Mouse (Mus musculus): ENCODE measurements around the gene Sept9. TPM values are rescaled to one million over a fixed set of nuclear protein-coding genes. Genes with fewer than 3 reads are reported as not detected.
A peak's percentile ranks its signal among the peaks of the same experiment; 100 is the strongest.
"Not testable (repeated sequence)": the region's sequence is repeated elsewhere in the genome, so short reads cannot be mapped to it uniquely, and the experiment has no call there.

Sept9 gene
- polyA plus RNA-seq, 1 experiment from 2014 or later = 111 TPM

DNA sequence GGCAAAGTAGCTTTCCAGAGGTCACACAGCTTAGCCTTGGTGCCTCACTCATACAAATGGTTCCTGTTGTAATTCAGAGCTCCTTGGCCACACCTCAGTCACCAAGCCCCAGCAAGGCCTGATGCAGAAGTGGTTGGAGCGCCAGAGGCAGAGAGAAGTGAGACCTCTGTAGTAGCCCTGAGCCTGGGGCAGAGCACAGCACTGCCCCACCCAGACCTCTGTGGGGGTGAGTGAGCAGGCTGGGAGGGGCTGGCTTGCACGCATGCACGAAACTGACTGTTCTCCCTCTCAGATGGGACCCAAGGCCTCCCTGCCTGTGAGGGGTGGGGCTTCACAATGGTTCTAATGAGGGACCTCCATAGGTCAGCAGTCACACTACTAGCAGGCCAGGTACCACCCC lies 121.0 kb downstream of the Sept9 start:
- DNase-seq (ENCODE audit: low spot score) (no peak), ATAC-seq (replicated peaks; ENCODE audit: low FRiP score) (peak; percentile 48)
- Histone ChIP-seq H3K27me3 (replicated peaks; ENCODE audit: control insufficient read depth, insufficient read depth, low read length) (no peaks in the 10 kb centered on the region), H3K36me3 (ENCODE audit: control insufficient read depth, insufficient read depth, low read length) (no peaks in the 10 kb centered on the region; the same call in 1 of the 2 replicates), H3K4me2 (peak overlapping the region; percentile 58), H3K27ac (ENCODE audit: low read depth, low read length) (peak overlapping the region; percentile 89), H3K4me3 (ENCODE audit: low read depth, low read length) (no peak overlapping the region), H3K9me3 (ENCODE audit: control insufficient read depth, low read length) (no peaks in the 10 kb centered on the region), H3K9ac (ENCODE audit: low read depth, low read length) (peak overlapping the region; percentile 40; the same call in 1 of the 2 replicates), H3K4me1 (replicated peaks; ENCODE audit: control insufficient read depth, insufficient read depth, low read length) (peaks cover 92% of the 10 kb centered on the region)
- 36% methylated on average over 3 of the region's 3 CpGs for WGBS

DNA sequence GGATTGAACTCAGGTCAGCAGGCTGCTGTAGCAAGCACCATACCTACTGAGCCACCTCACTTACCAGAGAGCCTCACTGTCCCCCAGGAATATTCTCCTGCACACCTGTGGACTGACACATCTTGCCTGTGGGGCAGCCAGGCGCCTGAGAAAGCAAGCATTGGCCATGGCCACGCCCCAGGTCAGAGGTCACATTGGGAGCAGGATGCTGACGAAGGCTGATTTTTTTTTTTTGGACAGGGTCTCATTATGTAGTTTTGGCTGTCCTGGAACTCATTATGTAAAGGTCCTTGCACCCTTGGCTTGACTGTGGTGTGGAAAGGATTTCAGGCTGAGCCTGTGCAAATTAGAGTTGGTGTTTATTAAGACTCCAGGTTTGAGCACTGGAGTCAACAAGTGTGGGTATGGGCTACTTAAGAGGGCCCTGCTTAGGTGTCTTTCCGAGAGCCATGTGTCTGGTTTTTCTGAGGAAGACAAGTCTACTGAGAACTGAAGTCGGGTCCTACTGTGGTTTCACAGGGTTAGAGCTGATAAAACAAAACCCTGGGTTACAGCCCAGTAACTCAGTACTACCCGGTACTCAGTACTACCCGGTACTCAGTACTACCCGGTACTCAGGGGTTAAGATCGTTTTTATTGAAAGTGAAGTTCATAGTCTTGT lies 122.0 kb downstream of the Sept9 start:
- H3K9ac ChIP-seq (ENCODE audit: low read depth, low read length) = no peak overlapping the region
- peaks cover 96% of the 10 kb centered on the region for H3K4me1 ChIP-seq (replicated peaks; ENCODE audit: control insufficient read depth, insufficient read depth, low read length)
- ATAC-seq (replicated peaks; ENCODE audit: low FRiP score) = no peak
- no peak for DNase-seq (ENCODE audit: low spot score)
- H3K27me3 ChIP-seq (replicated peaks; ENCODE audit: control insufficient read depth, insufficient read depth, low read length) = no peaks in the 10 kb centered on the region
- H3K27ac ChIP-seq (ENCODE audit: low read depth, low read length) = peak overlapping the region; percentile 89
- WGBS = 59% methylated on average over 9 of the region's 9 CpGs
- no peak overlapping the region for H3K4me3 ChIP-seq (ENCODE audit: low read depth, low read length)
- no peaks in the 10 kb centered on the region; the same call in 1 of the 2 replicates for H3K36me3 ChIP-seq (ENCODE audit: control insufficient read depth, insufficient read depth, low read length)
- no peaks in the 10 kb centered on the region for H3K9me3 ChIP-seq (ENCODE audit: control insufficient read depth, low read length)
- H3K4me2 ChIP-seq = no peak overlapping the region

DNA sequence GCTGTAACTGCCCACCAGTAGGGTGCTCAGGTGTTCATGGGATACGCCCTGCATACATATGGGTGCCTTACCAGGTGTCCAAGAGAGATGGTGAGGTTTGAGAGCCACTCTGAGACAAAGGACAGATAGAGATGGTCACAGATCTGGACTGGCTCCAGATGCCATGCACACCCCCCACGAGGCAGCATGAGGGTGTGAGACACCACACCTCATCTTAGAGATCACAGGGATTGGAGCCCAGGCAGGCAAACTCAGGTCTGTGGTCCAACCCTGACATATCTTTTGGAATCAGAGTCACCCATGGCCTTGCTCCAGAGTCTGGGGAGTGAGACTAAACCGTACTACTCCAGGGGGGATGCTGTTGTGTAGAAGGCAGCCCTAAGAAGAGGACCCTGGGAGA lies 122.8 kb downstream of the Sept9 start:
- 73% methylated on average over 3 of the region's 3 CpGs for WGBS
- Histone ChIP-seq H3K4me1 (replicated peaks; ENCODE audit: control insufficient read depth, insufficient read depth, low read length) (peaks cover 96% of the 10 kb centered on the region), H3K4me2 (no peak overlapping the region), H3K36me3 (ENCODE audit: control insufficient read depth, insufficient read depth, low read length) (no peaks in the 10 kb centered on the region; the same call in 1 of the 2 replicates), H3K9ac (ENCODE audit: low read depth, low read length) (no peak overlapping the region), H3K27ac (ENCODE audit: low read depth, low read length) (no peak overlapping the region), H3K4me3 (ENCODE audit: low read depth, low read length) (no peak overlapping the region), H3K9me3 (ENCODE audit: control insufficient read depth, low read length) (no peaks in the 10 kb centered on the region), H3K27me3 (replicated peaks; ENCODE audit: control insufficient read depth, insufficient read depth, low read length) (no peaks in the 10 kb centered on the region)
- ATAC-seq (replicated peaks; ENCODE audit: low FRiP score) = no peak
- no peak for DNase-seq (ENCODE audit: low spot score)

DNA sequence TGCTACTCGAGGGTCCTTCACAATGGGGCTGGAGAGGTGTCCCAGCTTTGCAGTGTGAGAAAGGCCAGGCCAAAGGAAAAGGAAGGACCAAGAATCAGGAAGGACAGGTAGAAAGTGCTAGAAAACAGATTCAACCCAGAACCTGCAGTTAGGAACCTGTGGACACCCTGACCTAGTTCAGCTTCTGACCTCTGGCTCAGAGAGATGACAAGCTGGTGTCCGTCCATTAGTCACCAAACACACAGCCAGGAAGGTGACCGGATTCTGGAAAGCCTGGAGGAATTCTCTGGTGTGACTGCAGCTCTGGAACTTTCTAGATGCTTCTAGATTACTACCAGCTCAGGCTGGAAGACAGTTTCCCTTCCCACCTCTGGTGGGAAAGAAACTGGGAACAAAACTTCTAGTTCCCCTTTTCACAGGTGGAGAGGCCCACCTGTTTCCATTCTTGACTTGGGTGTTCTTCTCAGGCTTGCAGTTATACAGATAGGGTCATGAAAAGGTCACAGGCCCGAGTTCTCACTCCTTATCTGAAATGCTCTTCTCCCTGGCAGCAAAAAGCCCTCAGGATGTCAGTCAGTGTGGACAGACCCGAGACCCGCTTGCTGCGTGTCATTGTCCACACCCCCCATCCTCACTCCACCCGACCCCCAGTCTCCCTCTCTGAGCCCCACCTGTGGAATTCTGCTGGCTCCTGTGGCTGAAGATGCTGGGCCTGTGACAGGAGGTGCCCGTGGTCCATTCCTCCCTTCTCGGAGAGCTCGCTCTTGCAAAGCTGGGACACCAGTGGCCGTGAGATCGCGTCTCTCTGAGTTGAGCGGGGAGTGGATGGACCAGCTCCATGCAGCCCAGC lies 123.5 kb downstream of the Sept9 start:
- peaks cover 96% of the 10 kb centered on the region for H3K4me1 ChIP-seq (replicated peaks; ENCODE audit: control insufficient read depth, insufficient read depth, low read length)
- no peak overlapping the region for H3K9ac ChIP-seq (ENCODE audit: low read depth, low read length)
- H3K4me2 ChIP-seq = no peak overlapping the region; the same call in 1 of the 2 replicates
- H3K27me3 ChIP-seq (replicated peaks; ENCODE audit: control insufficient read depth, insufficient read depth, low read length) = no peaks in the 10 kb centered on the region
- WGBS = 61% methylated on average over 15 of the region's 15 CpGs
- H3K9me3 ChIP-seq (ENCODE audit: control insufficient read depth, low read length) = no peaks in the 10 kb centered on the region
- 0 out of 2 replicates have a peak overlapping the region, but pooled peaks have one; percentile 16 for H3K27ac ChIP-seq (ENCODE audit: low read depth, low read length)
- H3K36me3 ChIP-seq (ENCODE audit: control insufficient read depth, insufficient read depth, low read length) = no peaks in the 10 kb centered on the region; the same call in 1 of the 2 replicates
- H3K4me3 ChIP-seq (ENCODE audit: low read depth, low read length) = no peak overlapping the region
- ATAC-seq (replicated peaks; ENCODE audit: low FRiP score) (no peak), DNase-seq (ENCODE audit: low spot score) (no peak)

DNA sequence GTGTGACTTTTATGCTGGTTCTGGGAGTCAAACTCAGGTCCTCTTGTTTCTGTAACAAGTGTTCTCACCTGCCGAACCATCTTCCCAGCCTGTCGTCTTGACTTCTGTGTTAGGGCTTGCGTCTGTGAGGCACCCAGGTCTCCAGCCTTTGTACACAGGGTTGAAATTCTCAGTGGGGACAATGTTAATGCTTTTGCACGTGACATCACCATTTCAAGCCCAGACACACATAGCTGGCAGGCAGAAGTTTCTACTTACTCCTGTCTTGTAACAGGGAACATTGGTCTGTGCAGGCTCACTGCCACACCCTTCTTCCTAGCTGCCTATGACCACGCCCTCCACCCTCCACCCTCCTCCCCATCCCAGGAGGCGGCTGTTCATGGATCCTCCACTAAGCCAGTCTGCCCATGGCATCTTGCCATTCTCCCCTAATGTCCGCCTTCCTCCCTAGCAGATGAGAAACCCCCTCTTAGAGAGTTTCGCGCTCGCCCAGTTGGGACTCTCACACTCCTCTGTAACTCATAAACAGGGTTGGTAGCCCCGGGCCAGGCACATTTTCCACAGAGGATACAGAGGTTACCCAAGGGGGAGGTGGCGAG lies 124.6 kb downstream of the Sept9 start:
- Histone ChIP-seq H3K36me3 (ENCODE audit: control insufficient read depth, insufficient read depth, low read length) (no peaks in the 10 kb centered on the region; the same call in 1 of the 2 replicates), H3K9me3 (ENCODE audit: control insufficient read depth, low read length) (no peaks in the 10 kb centered on the region), H3K27me3 (replicated peaks; ENCODE audit: control insufficient read depth, insufficient read depth, low read length) (no peaks in the 10 kb centered on the region), H3K4me2 (no peak overlapping the region), H3K4me1 (replicated peaks; ENCODE audit: control insufficient read depth, insufficient read depth, low read length) (peaks cover 89% of the 10 kb centered on the region), H3K4me3 (ENCODE audit: low read depth, low read length) (no peak overlapping the region), H3K9ac (ENCODE audit: low read depth, low read length) (no peak overlapping the region), H3K27ac (ENCODE audit: low read depth, low read length) (0 out of 2 replicates have a peak overlapping the region, but pooled peaks have one; percentile 16)
- 69% methylated on average over 12 of the region's 12 CpGs for WGBS
- no peak for DNase-seq (ENCODE audit: low spot score)
- no peak for ATAC-seq (replicated peaks; ENCODE audit: low FRiP score)

DNA sequence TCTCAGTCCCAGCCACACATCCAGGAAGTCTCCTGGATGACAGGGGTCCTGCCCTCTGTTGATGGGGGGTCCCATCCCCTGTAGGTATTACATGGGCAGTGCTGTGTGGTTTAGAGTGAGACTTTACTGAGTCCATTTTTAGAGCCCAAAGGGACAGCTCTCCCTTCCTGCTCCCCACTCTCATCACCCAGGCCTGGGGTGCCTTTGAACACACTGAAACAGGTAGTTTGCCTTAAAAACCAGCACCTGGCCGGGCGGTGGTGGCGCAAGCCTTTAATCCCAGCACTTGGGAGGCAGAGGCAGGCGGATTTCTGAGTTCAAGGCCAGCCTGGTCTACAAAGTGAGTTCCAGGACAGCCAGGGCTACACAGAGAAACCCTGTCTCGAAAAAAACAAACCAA lies 125.3 kb downstream of the Sept9 start:
- not testable (repeated sequence) for DNase-seq (ENCODE audit: low spot score); H3K9me3 ChIP-seq (ENCODE audit: control insufficient read depth, low read length); H3K9ac ChIP-seq (ENCODE audit: low read depth, low read length); ATAC-seq (replicated peaks; ENCODE audit: low FRiP score); H3K27me3 ChIP-seq (replicated peaks; ENCODE audit: control insufficient read depth, insufficient read depth, low read length); H3K4me2 ChIP-seq; H3K4me3 ChIP-seq (ENCODE audit: low read depth, low read length); H3K36me3 ChIP-seq (ENCODE audit: control insufficient read depth, insufficient read depth, low read length)
- Histone ChIP-seq H3K27ac (ENCODE audit: low read depth, low read length) (peak overlapping the region; percentile 71; the same call in 1 of the 2 replicates), H3K4me1 (replicated peaks; ENCODE audit: control insufficient read depth, insufficient read depth, low read length) (peaks cover 82% of the 10 kb centered on the region)
- WGBS = 90% methylated on average over 5 of the region's 5 CpGs

DNA sequence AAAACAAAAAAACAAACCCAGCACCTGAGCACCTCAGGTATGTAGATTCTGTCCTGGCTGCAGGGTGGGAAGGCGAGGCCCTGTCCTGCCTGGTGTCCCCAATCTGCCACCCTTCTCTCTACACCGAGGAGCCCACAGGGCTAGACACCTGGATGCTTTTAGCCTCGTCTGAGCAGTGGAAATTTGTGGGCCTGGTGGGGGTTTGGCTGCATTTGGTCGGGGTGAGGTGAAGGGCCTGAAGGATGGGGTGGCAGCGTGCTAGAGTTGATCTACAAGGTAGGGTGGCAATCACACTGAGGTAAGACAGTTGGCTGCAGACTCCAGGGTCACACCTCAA lies 125.6 kb downstream of the Sept9 start:
- ATAC-seq (replicated peaks; ENCODE audit: low FRiP score) (no peak), DNase-seq (ENCODE audit: low spot score) (no peak)
- no peaks in the 10 kb centered on the region; the same call in 1 of the 2 replicates for H3K36me3 ChIP-seq (ENCODE audit: control insufficient read depth, insufficient read depth, low read length)
- H3K4me2 ChIP-seq = no peak overlapping the region
- H3K27ac ChIP-seq (ENCODE audit: low read depth, low read length) = peak overlapping the region; percentile 71
- WGBS = 47% methylated on average over 5 of the region's 5 CpGs
- H3K27me3 ChIP-seq (replicated peaks; ENCODE audit: control insufficient read depth, insufficient read depth, low read length) = no peaks in the 10 kb centered on the region
- H3K9ac ChIP-seq (ENCODE audit: low read depth, low read length) = no peak overlapping the region; the same call in 1 of the 2 replicates
- peaks cover 80% of the 10 kb centered on the region for H3K4me1 ChIP-seq (replicated peaks; ENCODE audit: control insufficient read depth, insufficient read depth, low read length)
- no peaks in the 10 kb centered on the region for H3K9me3 ChIP-seq (ENCODE audit: control insufficient read depth, low read length)
- H3K4me3 ChIP-seq (ENCODE audit: low read depth, low read length) = no peak overlapping the region

DNA sequence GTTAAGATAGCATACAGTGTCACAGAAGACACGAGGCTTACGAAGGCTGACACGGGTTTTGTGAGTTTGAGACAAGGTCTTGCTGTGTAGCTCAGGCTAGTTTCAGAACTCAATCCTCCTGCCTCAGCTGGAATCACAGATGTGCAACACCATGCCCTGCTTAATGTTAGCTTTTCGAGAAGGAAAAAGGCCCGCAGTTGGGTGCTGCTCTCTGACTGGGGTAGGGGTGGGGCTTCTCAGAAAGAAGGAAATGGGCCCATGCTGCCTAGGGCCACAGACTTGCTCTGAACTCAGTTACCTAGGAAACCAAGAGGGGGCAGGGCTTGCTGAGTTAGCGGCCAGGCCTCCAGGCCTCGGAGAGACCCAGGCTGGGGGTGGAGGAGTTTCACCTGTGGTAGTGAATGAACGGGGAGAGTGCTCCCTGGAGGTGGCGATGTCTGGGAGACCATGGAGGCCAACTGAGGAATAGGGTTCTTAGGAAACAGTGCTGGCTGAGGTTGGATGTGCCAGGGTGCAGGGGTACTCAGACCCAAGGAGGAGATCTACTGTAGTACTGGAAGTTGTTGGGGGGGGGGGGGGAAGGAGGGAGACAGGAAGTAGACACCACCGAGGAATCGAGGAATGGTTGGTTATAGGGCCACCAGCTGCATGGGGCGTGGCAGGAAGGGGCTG lies 126.1 kb downstream of the Sept9 start:
- peak; percentile 73 for ATAC-seq (replicated peaks; ENCODE audit: low FRiP score)
- H3K9ac ChIP-seq (ENCODE audit: low read depth, low read length) = 0 out of 2 replicates have a peak overlapping the region, but pooled peaks have one; percentile 37
- DNase-seq (ENCODE audit: low spot score) = peak; percentile 73
- no peaks in the 10 kb centered on the region for H3K9me3 ChIP-seq (ENCODE audit: control insufficient read depth, low read length)
- no peaks in the 10 kb centered on the region; the same call in 1 of the 2 replicates for H3K36me3 ChIP-seq (ENCODE audit: control insufficient read depth, insufficient read depth, low read length)
- 21% methylated on average over 12 of the region's 12 CpGs for WGBS
- peak overlapping the region; percentile 44 for H3K4me2 ChIP-seq
- no peak overlapping the region for H3K4me3 ChIP-seq (ENCODE audit: low read depth, low read length)
- H3K27me3 ChIP-seq (replicated peaks; ENCODE audit: control insufficient read depth, insufficient read depth, low read length) = no peaks in the 10 kb centered on the region
- peak overlapping the region; percentile 71 for H3K27ac ChIP-seq (ENCODE audit: low read depth, low read length)
- peaks cover 80% of the 10 kb centered on the region for H3K4me1 ChIP-seq (replicated peaks; ENCODE audit: control insufficient read depth, insufficient read depth, low read length)
